Mouse (Mus musculus) intestine, embryonic 16.5 days (tissue): ENCODE data around the gene Ccdc103. TPM values are rescaled to one million over a fixed set of nuclear protein-coding genes. Genes with fewer than 3 reads are reported as not detected.

Source experiments
- ATAC-seq: fragments of 200-750 bp; cut with Nextera tagmentation; 2 replicates; pipeline ENCODE4 v1.8.0; 2017; ENCODE audit warnings: moderate TSS enrichment, moderate library complexity
- H3K27ac ChIP-seq: fragments of 300-500 bp; sonication (generic); 2 replicates; pipeline ENCODE4 v1.5.1; 2014; ENCODE audit warnings: mild to moderate bottlenecking, low read length
- H3K27me3 ChIP-seq: fragments of 300-500 bp; sonication (generic); replicated peaks from 2 replicates; pipeline ENCODE4 v1.6.1; 2014; ENCODE audit warnings: low read length, control low read depth, mixed read lengths; ENCODE audit not compliant: control insufficient read depth, insufficient read depth
- H3K36me3 ChIP-seq: fragments of 300-500 bp; sonication (generic); 2 replicates; pipeline ENCODE4 v1.6.1; 2014; ENCODE audit warnings: low read length, control low read depth; ENCODE audit not compliant: control insufficient read depth, insufficient read depth
- H3K4me1 ChIP-seq: fragments of 300-500 bp; sonication (generic); 2 replicates; pipeline ENCODE4 v1.6.1; 2014; ENCODE audit warnings: low read length, control low read depth, mixed read lengths; ENCODE audit not compliant: control insufficient read depth, insufficient read depth
- H3K4me2 ChIP-seq: fragments of 300-500 bp; sonication (generic); 2 replicates; pipeline ENCODE4 v1.6.1; 2014; ENCODE audit warnings: low read depth, low read length, control low read depth
- H3K4me3 ChIP-seq: fragments of 300-500 bp; sonication (generic); 2 replicates; pipeline ENCODE4 v1.5.1; 2014; ENCODE audit warnings: mild to moderate bottlenecking, low read length
- H3K9ac ChIP-seq: fragments of 300-500 bp; sonication (generic); 2 replicates; pipeline ENCODE4 v1.6.1; 2014; ENCODE audit warnings: low read depth, low read length
- H3K9me3 ChIP-seq: fragments of 300-500 bp; sonication (generic); 2 replicates; pipeline ENCODE4 v1.6.1; 2016; ENCODE audit warnings: low read length, control low read depth; ENCODE audit not compliant: control insufficient read depth
- WGBS: fragments of 180-500 bp; shearing (Covaris S2); extraction: QIAGEN DNeasy Blood & Tissue Kit; methylation state at CpG from one replicate; pipeline ENCODE4 v1.1.7; 2014; 5-methylcytosine and 5-hydroxymethylcytosine counted together
- polyA plus RNA-seq: library from polyadenylated mRNA; unstranded; fragments of >200 nt; fragmentation: Nextera tagmentation; extraction: Ambion mirVana; gene quantifications from 2 replicates; pipeline ENCODE4 v1.2.1, GENCODE M21; 2015

The Ccdc103 gene
- polyA plus RNA-seq, 1 experiment from 2014 or later = 0.26 TPM

GRCm38 (mm10) chr11:102900763-102901162 lies 19.8 kb downstream of the Ccdc103 start, which contains the start of gene Gfap:
Gfap (minus strand) TSS chr11:102900912.
- Histone ChIP-seq H3K36me3 (no peaks in the 10 kb centered on the region), H3K4me2 (no peak within 1 kb of the TSS), H3K9me3 (no peaks in the 10 kb centered on the region), H3K27me3 (no peaks in the 10 kb centered on the region; the same call in 1 of the 2 replicates), H3K9ac (no peak within 1 kb of the TSS), H3K4me3 (no peak within 1 kb of the TSS), H3K4me1 (no peaks in the 10 kb centered on the region), H3K27ac (no peak within 1 kb of the TSS)
- 4% methylated on average over 7 of the region's 7 CpGs for WGBS
- peak; percentile 54 for ATAC-seq

DNA sequence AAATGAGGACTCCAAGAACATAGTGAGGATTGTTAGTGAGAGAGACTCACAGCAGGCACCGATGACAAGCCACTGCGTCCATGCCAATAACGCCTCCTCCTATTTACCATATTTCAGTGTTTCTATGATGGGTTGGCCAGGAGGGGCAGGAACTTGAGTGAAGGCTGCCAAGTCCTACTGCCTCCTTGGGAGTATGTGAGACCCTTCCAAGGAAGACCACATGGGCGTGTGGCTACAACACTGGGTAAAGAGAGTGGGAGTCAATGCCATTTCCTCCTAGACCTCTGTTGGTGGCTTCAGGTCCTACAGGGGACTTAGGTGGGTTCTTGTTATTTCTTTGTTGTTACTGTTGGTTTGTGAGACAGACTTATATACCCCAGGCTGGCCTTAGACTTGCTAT lies 20.2 kb downstream of the Ccdc103 start:
- H3K4me3 ChIP-seq = no peak overlapping the region
- no peaks in the 10 kb centered on the region for H3K36me3 ChIP-seq
- no peak overlapping the region for H3K27ac ChIP-seq
- WGBS = 62% methylated on average over 4 of the region's 4 CpGs
- ATAC-seq = peak; percentile 18; the same call in 1 of the 2 replicates
- H3K4me1 ChIP-seq = no peaks in the 10 kb centered on the region
- no peaks in the 10 kb centered on the region for H3K9me3 ChIP-seq
- H3K27me3 ChIP-seq = no peaks in the 10 kb centered on the region; the same call in 1 of the 2 replicates
- H3K9ac ChIP-seq = no peak overlapping the region
- no peak overlapping the region for H3K4me2 ChIP-seq

DNA sequence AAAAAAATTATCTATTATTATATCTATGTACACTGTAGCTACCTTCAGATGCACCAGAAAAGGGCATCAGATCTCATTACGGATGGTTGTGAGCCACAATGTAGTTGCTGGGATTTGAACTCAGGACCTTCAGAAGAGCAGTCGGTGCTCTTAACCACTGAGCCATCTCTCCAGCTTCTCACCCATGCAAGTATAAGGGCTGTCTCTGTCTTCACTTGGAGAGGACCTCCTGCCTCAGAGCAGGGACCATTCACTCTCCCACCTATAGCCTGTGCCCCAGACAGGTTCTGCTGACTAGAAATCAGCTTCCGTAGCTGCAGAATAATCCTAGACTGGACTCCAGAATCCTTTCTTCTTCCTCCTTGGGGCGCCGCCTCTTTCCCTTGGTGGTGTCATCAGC lies 21.1 kb downstream of the Ccdc103 start:
- 86% methylated on average over 5 of the region's 5 CpGs for WGBS
- no peaks in the 10 kb centered on the region for H3K9me3 ChIP-seq
- H3K4me3 ChIP-seq = no peak overlapping the region
- no peak overlapping the region for H3K9ac ChIP-seq
- H3K36me3 ChIP-seq = peaks cover 4% of the 10 kb centered on the region; the same call in 1 of the 2 replicates
- no peaks in the 10 kb centered on the region for H3K27me3 ChIP-seq
- ATAC-seq = no peak
- H3K27ac ChIP-seq = no peak overlapping the region
- no peaks in the 10 kb centered on the region for H3K4me1 ChIP-seq
- no peak overlapping the region for H3K4me2 ChIP-seq

DNA sequence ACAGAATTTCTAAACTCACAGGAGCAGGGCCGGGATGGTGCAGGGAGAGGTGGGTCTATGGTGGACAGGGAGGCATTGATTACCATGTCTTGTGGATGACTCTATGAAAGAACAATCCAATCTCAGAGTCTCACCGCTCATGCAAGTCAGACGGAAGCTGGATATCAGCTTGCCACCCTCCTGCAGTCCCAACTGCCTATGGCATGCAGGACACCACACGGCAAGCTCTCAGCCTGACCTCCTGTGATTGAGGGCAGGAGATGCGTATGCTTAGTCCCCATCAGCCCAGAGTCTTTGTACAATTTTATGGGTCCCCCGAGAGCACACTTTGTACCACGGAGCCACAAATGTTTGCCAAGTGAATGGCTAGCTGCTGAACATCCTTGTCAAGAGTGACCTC lies 22.6 kb downstream of the Ccdc103 start:
- 69% methylated on average over 7 of the region's 7 CpGs for WGBS
- H3K4me3 ChIP-seq = no peak overlapping the region

GRCm38 (mm10) chr11:102911376-102911775 lies 30.4 kb downstream of the Ccdc103 start:
- Histone ChIP-seq H3K9me3 (no peaks in the 10 kb centered on the region), H3K4me3 (no peak overlapping the region), H3K4me2 (no peak overlapping the region), H3K36me3 (peaks cover 34% of the 10 kb centered on the region), H3K27me3 (no peaks in the 10 kb centered on the region), H3K4me1 (no peaks in the 10 kb centered on the region), H3K27ac (no peak overlapping the region), H3K9ac (no peak overlapping the region)
- 69% methylated on average over 7 of the region's 7 CpGs for WGBS
- no peak for ATAC-seq

More for the DNA sequence above, 22.6 kb downstream of the Ccdc103 start:
- Histone ChIP-seq H3K9me3 (no peaks in the 10 kb centered on the region), H3K27ac (no peak overlapping the region), H3K4me1 (no peaks in the 10 kb centered on the region), H3K36me3 (peaks cover 7% of the 10 kb centered on the region; the same call in 1 of the 2 replicates), H3K27me3 (no peaks in the 10 kb centered on the region), H3K9ac (no peak overlapping the region), H3K4me2 (no peak overlapping the region)
- ATAC-seq = no peak

DNA sequence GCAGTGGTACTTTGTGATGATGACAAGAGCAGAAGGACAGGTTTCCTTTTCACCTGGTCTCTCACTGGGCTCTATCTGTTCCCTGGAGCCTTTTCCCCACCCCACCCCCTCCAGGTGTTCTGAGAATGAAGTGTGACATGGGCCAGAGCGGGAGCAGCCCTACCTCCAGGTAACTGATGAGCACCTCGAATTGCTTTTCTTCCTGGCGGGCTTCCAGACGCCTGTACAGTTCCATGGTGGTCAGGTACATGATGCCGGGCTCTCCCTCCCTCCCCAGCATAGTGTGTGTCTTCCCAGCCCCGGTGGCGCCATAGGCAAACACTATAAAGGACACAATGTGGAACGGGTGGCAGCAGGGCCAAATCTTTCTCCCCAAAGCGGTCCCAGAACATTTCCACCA lies 34.4 kb downstream of the Ccdc103 start:
- peaks cover 23% of the 10 kb centered on the region for H3K36me3 ChIP-seq

GRCm38 (mm10) chr11:102918077-102918476 lies 37.1 kb downstream of the Ccdc103 start:
- no peak overlapping the region for H3K27ac ChIP-seq
- no peak overlapping the region for H3K4me2 ChIP-seq
- no peak overlapping the region for H3K4me3 ChIP-seq
- H3K36me3 ChIP-seq = peaks cover 21% of the 10 kb centered on the region
- no peaks in the 10 kb centered on the region for H3K9me3 ChIP-seq
- peaks cover 6% of the 10 kb centered on the region; the same call in 1 of the 2 replicates for H3K4me1 ChIP-seq
- H3K9ac ChIP-seq = no peak overlapping the region
- ATAC-seq = no peak
- 83% methylated on average over 4 of the region's 4 CpGs for WGBS
- H3K27me3 ChIP-seq = no peaks in the 10 kb centered on the region

More for the DNA sequence above, 34.4 kb downstream of the Ccdc103 start:
- no peak for ATAC-seq
- Histone ChIP-seq H3K9ac (no peak overlapping the region), H3K4me3 (no peak overlapping the region), H3K4me2 (no peak overlapping the region), H3K4me1 (no peaks in the 10 kb centered on the region), H3K27ac (no peak overlapping the region), H3K9me3 (no peaks in the 10 kb centered on the region), H3K27me3 (no peaks in the 10 kb centered on the region)
- WGBS = 90% methylated on average over 9 of the region's 9 CpGs

DNA sequence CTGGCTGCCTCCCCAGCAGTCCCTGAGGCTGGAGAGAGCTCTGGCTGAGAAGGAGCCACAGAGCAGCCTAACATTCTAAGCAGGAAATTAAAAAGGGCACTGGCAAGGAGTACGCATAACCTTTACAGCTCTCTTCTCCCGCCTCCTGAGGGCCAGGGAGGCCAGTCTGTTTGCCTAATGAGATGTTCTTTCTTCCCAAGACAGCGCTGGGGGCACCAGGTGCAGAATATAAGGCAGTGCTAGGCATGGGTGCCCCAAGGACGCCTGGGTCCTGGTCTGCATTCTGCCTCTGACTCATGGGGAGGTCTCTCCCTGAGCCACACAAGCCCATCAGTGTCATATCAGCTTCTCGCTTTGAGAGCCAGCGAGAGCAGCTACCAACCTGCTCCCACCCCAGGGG lies 40.5 kb downstream of the Ccdc103 start:
- Histone ChIP-seq H3K4me2 (no peak overlapping the region), H3K27me3 (no peaks in the 10 kb centered on the region), H3K36me3 (no peaks in the 10 kb centered on the region), H3K4me1 (peaks cover 6% of the 10 kb centered on the region; the same call in 1 of the 2 replicates), H3K9me3 (no peaks in the 10 kb centered on the region), H3K4me3 (no peak overlapping the region), H3K9ac (peak overlapping the region; percentile 17; the same call in 1 of the 2 replicates), H3K27ac (no peak overlapping the region)
- no peak for ATAC-seq
- WGBS = 78% methylated on average over 6 of the region's 6 CpGs

DNA sequence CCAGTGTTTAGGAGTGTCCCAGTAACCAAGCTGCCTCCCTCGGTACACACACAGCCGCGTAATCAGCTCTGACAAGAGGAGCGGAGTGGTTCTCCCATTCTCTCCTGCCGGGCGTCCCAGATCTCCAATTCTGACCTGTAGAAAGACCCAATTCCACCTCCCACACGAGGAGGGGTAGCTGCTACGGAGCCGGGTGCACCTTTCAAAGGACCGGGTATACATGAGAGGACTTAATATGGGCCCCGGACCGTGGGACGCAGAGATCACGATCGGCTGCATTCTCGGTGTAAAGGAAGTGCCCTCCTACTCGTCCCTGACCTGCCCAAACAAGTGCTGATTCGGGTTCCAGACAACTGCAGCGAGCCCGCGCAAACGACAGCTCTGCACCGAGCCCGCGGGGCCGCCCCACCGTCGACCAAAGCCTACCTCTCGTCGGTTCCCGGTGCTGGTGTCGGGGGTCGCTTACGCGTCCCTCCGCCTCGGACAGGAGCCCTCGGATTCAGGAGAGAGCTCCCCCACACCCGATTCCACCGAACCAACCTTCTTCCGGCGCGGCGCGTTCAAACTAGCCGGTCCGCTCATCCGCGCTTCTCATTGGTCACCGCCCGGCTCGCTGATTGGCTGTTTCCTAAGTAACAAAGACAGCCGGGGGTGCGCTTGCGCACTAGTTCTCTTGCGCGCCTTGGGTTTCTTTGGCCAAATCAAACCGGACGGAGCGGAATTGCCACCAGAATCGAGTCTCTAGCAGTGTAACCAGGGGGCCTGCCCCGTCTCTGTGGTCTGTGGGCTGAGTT lies 43.8 kb downstream of the Ccdc103 start, which contains the start of gene Kif18b:
Kif18b (minus strand) TSS at position 568 of the 794 bp plus-strand sequence.
- peak; percentile 97 for ATAC-seq
- Histone ChIP-seq H3K9me3 (no peaks in the 10 kb centered on the region), H3K27me3 (no peaks in the 10 kb centered on the region), H3K9ac (peak within 1 kb of the TSS; percentile 79), H3K4me1 (peaks cover 6% of the 10 kb centered on the region; the same call in 1 of the 2 replicates), H3K4me3 (peak within 1 kb of the TSS; percentile 66), H3K36me3 (no peaks in the 10 kb centered on the region), H3K4me2 (peak within 1 kb of the TSS; percentile 77), H3K27ac (peak within 1 kb of the TSS; percentile 84)
- under 1% methylated on average over 62 of the region's 62 CpGs for WGBS
